18 mouse cellular contexts compared by ENCODE assay signal in genomic region chr10:101798831-101799474, GRCm38 (mm10).
A peak's percentile ranks its signal among the peaks of the same experiment; 100 is the strongest.
DNase-seq lines count a peak whose midpoint lies in the region; ATAC-seq and TF ChIP-seq lines count a peak whose summit lies in the region.
"Had no signal": no experiment of that assay in that cellular context is flagged by ENCODE, and none has a peak within 500 bp of the region (broad histone marks: within the 10 kb centered on the region; RNA-seq: fewer than 3 reads in every experiment).

No protein-coding gene starts in this region.

- peak; percentile 69 for ATAC-seq in hindbrain, embryonic 11.5 days (ENCODE audit: low FRiP score)
- no peak for ATAC-seq in midbrain, postnatal 0 days (ENCODE audit: low FRiP score)
- peak; percentile 54; the same call in 1 of the 2 replicates for ATAC-seq in hindbrain, embryonic 15.5 days (ENCODE audit: low FRiP score, low read depth)
- ATAC-seq: midbrain, embryonic 16.5 days had no signal

- no peaks in the 10 kb centered on the region for H3K4me1 ChIP-seq in hindbrain, embryonic 11.5 days (replicated peaks; ENCODE audit: control insufficient read depth, insufficient read depth, low read length)
- no peaks in the 10 kb centered on the region for H3K4me1 ChIP-seq in hindbrain, embryonic 10.5 days (replicated peaks)
- no peaks in the 10 kb centered on the region for H3K4me1 ChIP-seq in midbrain, postnatal 0 days (ENCODE audit: insufficient read depth, low read length)
- no peaks in the 10 kb centered on the region; the same call in 1 of the 2 replicates for H3K4me1 ChIP-seq in midbrain, embryonic 10.5 days
- H3K4me1 ChIP-seq in hindbrain, embryonic 15.5 days (replicated peaks): no peaks in the 10 kb centered on the region
- H3K4me1 ChIP-seq: heart, embryonic 15.5 days had no signal

- no peaks in the 10 kb centered on the region for H3K27me3 ChIP-seq in hindbrain, embryonic 11.5 days (ENCODE audit: control insufficient read depth, insufficient read depth, low read length)
- no peaks in the 10 kb centered on the region for H3K27me3 ChIP-seq in hindbrain, embryonic 10.5 days (ENCODE audit: insufficient read depth, poor library complexity, severe bottlenecking)
- no peaks in the 10 kb centered on the region for H3K27me3 ChIP-seq in midbrain, postnatal 0 days (ENCODE audit: insufficient read depth, low read length)
- H3K27me3 ChIP-seq in midbrain, embryonic 10.5 days (ENCODE audit: low read depth, poor library complexity, severe bottlenecking): no peaks in the 10 kb centered on the region
- H3K27me3 ChIP-seq in hindbrain, embryonic 15.5 days: no peaks in the 10 kb centered on the region
- H3K27me3 ChIP-seq: heart, embryonic 15.5 days had no signal

- H3K27ac ChIP-seq in hindbrain, embryonic 11.5 days (ENCODE audit: low read depth, low read length): no peak overlapping the region
- no peak overlapping the region for H3K27ac ChIP-seq in hindbrain, embryonic 10.5 days
- H3K27ac ChIP-seq in midbrain, postnatal 0 days (ENCODE audit: low read depth, low read length): no peak overlapping the region
- no peak overlapping the region for H3K27ac ChIP-seq in midbrain, embryonic 10.5 days (replicated peaks)
- H3K27ac ChIP-seq in hindbrain, embryonic 15.5 days (replicated peaks): no peak overlapping the region
- H3K27ac ChIP-seq: heart, adult 2 months; heart, embryonic 15.5 days had no signal

- DNase-seq in hindbrain, embryonic 11.5 days (ENCODE audit: low spot score): no peak
- no peak for DNase-seq in hindbrain, embryonic 10.5 days (ENCODE audit: low spot score)
- DNase-seq in midbrain, postnatal 0 days (ENCODE audit: low spot score): peak; percentile 32
- DNase-seq in midbrain, embryonic 10.5 days (ENCODE audit: low spot score): no peak
- DNase-seq in retina, embryonic 14.5 days (ENCODE audit: low spot score): peak; percentile 83
- DNase-seq in B cell, adult 2 months: no peak
- no peak for DNase-seq in left cerebral cortex, postnatal 10 days (ENCODE audit: extremely low spot score in 1 of 2, low spot score in 2 of 2)
- DNase-seq: cerebellum, adult 11 months; cerebellum, postnatal 14 days; gastrocnemius, postnatal 14 days; heart, adult 2 months; kidney, postnatal 25 days; lung, adult 18-20 months; lung, postnatal 4 days; thymus, postnatal 4 days had no signal

- H3K9ac ChIP-seq in hindbrain, embryonic 11.5 days (ENCODE audit: low read depth, low read length): no peak overlapping the region
- H3K9ac ChIP-seq in midbrain, postnatal 0 days (replicated peaks; ENCODE audit: low read length, poor library complexity, severe bottlenecking): no peak overlapping the region
- H3K9ac ChIP-seq in hindbrain, embryonic 15.5 days: no peak overlapping the region
- H3K9ac ChIP-seq: heart, embryonic 15.5 days had no signal

- no peak overlapping the region for H3K4me3 ChIP-seq in hindbrain, embryonic 11.5 days (ENCODE audit: low read depth, low read length)
- H3K4me3 ChIP-seq in hindbrain, embryonic 10.5 days: no peak overlapping the region
- H3K4me3 ChIP-seq in midbrain, postnatal 0 days (ENCODE audit: low read depth, low read length): no peak overlapping the region
- no peak overlapping the region for H3K4me3 ChIP-seq in midbrain, embryonic 10.5 days
- H3K4me3 ChIP-seq in hindbrain, embryonic 15.5 days: no peak overlapping the region
- H3K4me3 ChIP-seq: heart, adult 2 months; heart, embryonic 15.5 days had no signal

- WGBS in hindbrain, embryonic 11.5 days: 42% methylated on average over 2 of the region's 2 CpGs
- 41% methylated on average over 2 of the region's 2 CpGs for WGBS in hindbrain, embryonic 10.5 days
- 22% methylated on average over 2 of the region's 2 CpGs for WGBS in midbrain, postnatal 0 days
- WGBS in midbrain, embryonic 10.5 days: 35% methylated on average over 2 of the region's 2 CpGs
- 28% methylated on average over 2 of the region's 2 CpGs for WGBS in hindbrain, embryonic 15.5 days

- H3K36me3 ChIP-seq in hindbrain, embryonic 11.5 days (ENCODE audit: control insufficient read depth, insufficient read depth, low read length): no peaks in the 10 kb centered on the region
- no peaks in the 10 kb centered on the region for H3K36me3 ChIP-seq in hindbrain, embryonic 10.5 days
- no peaks in the 10 kb centered on the region for H3K36me3 ChIP-seq in midbrain, postnatal 0 days (ENCODE audit: insufficient read depth, low read length)
- no peaks in the 10 kb centered on the region for H3K36me3 ChIP-seq in midbrain, embryonic 10.5 days
- no peaks in the 10 kb centered on the region for H3K36me3 ChIP-seq in hindbrain, embryonic 15.5 days
- H3K36me3 ChIP-seq: heart, embryonic 15.5 days had no signal

- intact Hi-C loops in left cerebral cortex, postnatal 10 days (cut with DNase I): no loop called here

- no peak overlapping the region for H3K4me2 ChIP-seq in hindbrain, embryonic 11.5 days (replicated peaks; ENCODE audit: low read depth, low read length)
- no peak overlapping the region for H3K4me2 ChIP-seq in midbrain, postnatal 0 days (ENCODE audit: low read depth, low read length, poor library complexity, severe bottlenecking)
- no peak overlapping the region for H3K4me2 ChIP-seq in hindbrain, embryonic 15.5 days
- H3K4me2 ChIP-seq: heart, embryonic 15.5 days had no signal

- no peaks in the 10 kb centered on the region for H3K9me3 ChIP-seq in hindbrain, embryonic 11.5 days (ENCODE audit: control insufficient read depth, low read length)
- H3K9me3 ChIP-seq in hindbrain, embryonic 10.5 days: no peaks in the 10 kb centered on the region
- no peaks in the 10 kb centered on the region for H3K9me3 ChIP-seq in midbrain, postnatal 0 days (ENCODE audit: low read length)
- H3K9me3 ChIP-seq in midbrain, embryonic 10.5 days (replicated peaks): no peaks in the 10 kb centered on the region
- no peaks in the 10 kb centered on the region for H3K9me3 ChIP-seq in hindbrain, embryonic 15.5 days
- H3K9me3 ChIP-seq: heart, embryonic 15.5 days had no signal

- TF ChIP-seq CTCF in midbrain, postnatal 0 days (IDR thresholded peaks at IDR 0.05): no peak

Comparison
In these comparisons a context has a peak if more than half of its experiments do, and no peak if none do; other contexts are left out.
1. DNase-seq: peak in midbrain, postnatal 0 days (single experiment) and retina, embryonic 14.5 days (single experiment); none in hindbrain, embryonic 11.5 days (single experiment), hindbrain, embryonic 10.5 days (single experiment), midbrain, embryonic 10.5 days (single experiment), B cell, adult 2 months (0 of 2) and left cerebral cortex, postnatal 10 days (0 of 2).